ENCODE assay signal across 32 mouse cellular contexts in genomic region chr3:56877062-56877461, GRCm38 (mm10).
DNase-seq lines count a peak whose midpoint lies in the region; ATAC-seq and TF ChIP-seq lines count a peak whose summit lies in the region.
"Had no signal": no experiment of that assay in that cellular context is flagged by ENCODE, and none has a peak within 500 bp of the region (broad histone marks: within the 10 kb centered on the region; RNA-seq: fewer than 3 reads in every experiment).

No protein-coding gene starts in this region.

- peak; percentile 70 for ATAC-seq in kidney, embryonic 16.5 days (ENCODE audit: low FRiP score, low TSS enrichment)
- no peak for ATAC-seq in kidney, embryonic 14.5 days (ENCODE audit: low FRiP score, low TSS enrichment)
- ATAC-seq in stomach, postnatal 0 days (ENCODE audit: low FRiP score, low TSS enrichment), result peak; percentile 57; the same call in 1 of the 2 replicates
- no peak for ATAC-seq in forebrain, embryonic 13.5 days
- ATAC-seq in frontal cortex, adult (ENCODE audit: low TSS enrichment), result no peak
- ATAC-seq: forebrain, embryonic 16.5 days; hindbrain, postnatal 0 days; inflammation-experienced regulatory T-cells, adult 6 months had no signal

- no peak overlapping the region for H3K4me2 ChIP-seq in kidney, embryonic 16.5 days (replicated peaks; ENCODE audit: low read depth, low read length)
- H3K4me2 ChIP-seq in kidney, embryonic 14.5 days (replicated peaks; ENCODE audit: low read depth, low read length), result no peak overlapping the region
- no peak overlapping the region for H3K4me2 ChIP-seq in stomach, postnatal 0 days (replicated peaks; ENCODE audit: low read depth)
- no peak overlapping the region for H3K4me2 ChIP-seq in forebrain, embryonic 13.5 days
- H3K4me2 ChIP-seq: embryonic facial prominence, embryonic 13.5 days; forebrain, embryonic 12.5 days; heart, embryonic 13.5 days; hindbrain, embryonic 14.5 days had no signal

- H3K36me3 ChIP-seq in kidney, embryonic 16.5 days (ENCODE audit: insufficient read depth, low read length), result no peaks in the 10 kb centered on the region
- H3K36me3 ChIP-seq in kidney, embryonic 14.5 days (ENCODE audit: control insufficient read depth, insufficient read depth, low read length), result no peaks in the 10 kb centered on the region
- no peaks in the 10 kb centered on the region for H3K36me3 ChIP-seq in stomach, postnatal 0 days (ENCODE audit: control insufficient read depth, insufficient read depth, low read length)
- H3K36me3 ChIP-seq in forebrain, embryonic 13.5 days (ENCODE audit: poor library complexity, severe bottlenecking), result no peaks in the 10 kb centered on the region
- H3K36me3 ChIP-seq: embryonic facial prominence, embryonic 10.5 days; embryonic facial prominence, embryonic 13.5 days; forebrain, embryonic 12.5 days; G1E; heart, embryonic 10.5 days; heart, embryonic 13.5 days had no signal

- no peak for TF ChIP-seq EP300 in stomach, postnatal 0 days (optimal IDR thresholded peaks at IDR 0.05)

- H3K27me3 ChIP-seq in kidney, embryonic 16.5 days (ENCODE audit: insufficient read depth, low read length), result no peaks in the 10 kb centered on the region
- no peaks in the 10 kb centered on the region for H3K27me3 ChIP-seq in kidney, embryonic 14.5 days (ENCODE audit: control insufficient read depth, insufficient read depth, low read length)
- H3K27me3 ChIP-seq in stomach, postnatal 0 days (ENCODE audit: control insufficient read depth, insufficient read depth, low read length), result no peaks in the 10 kb centered on the region
- H3K27me3 ChIP-seq in forebrain, embryonic 13.5 days, result no peaks in the 10 kb centered on the region
- H3K27me3 ChIP-seq: CH12.LX; embryonic facial prominence, embryonic 13.5 days; forebrain, embryonic 12.5 days; heart, embryonic 13.5 days had no signal

- H3K9ac ChIP-seq in kidney, embryonic 16.5 days (replicated peaks; ENCODE audit: low read length), result no peak overlapping the region
- H3K9ac ChIP-seq in kidney, embryonic 14.5 days (ENCODE audit: low read depth, low read length), result no peak overlapping the region
- H3K9ac ChIP-seq in stomach, postnatal 0 days (ENCODE audit: low read length), result no peak overlapping the region
- H3K9ac ChIP-seq in forebrain, embryonic 13.5 days, result no peak overlapping the region
- H3K9ac ChIP-seq: embryonic facial prominence, embryonic 13.5 days; forebrain, embryonic 12.5 days; heart, embryonic 13.5 days; hindbrain, embryonic 14.5 days had no signal

- H3K9me3 ChIP-seq in kidney, embryonic 16.5 days (ENCODE audit: low read length), result no peaks in the 10 kb centered on the region
- H3K9me3 ChIP-seq in kidney, embryonic 14.5 days (ENCODE audit: control insufficient read depth, low read length), result no peaks in the 10 kb centered on the region
- H3K9me3 ChIP-seq in stomach, postnatal 0 days (ENCODE audit: control insufficient read depth, low read length), result no peaks in the 10 kb centered on the region
- no peaks in the 10 kb centered on the region for H3K9me3 ChIP-seq in forebrain, embryonic 13.5 days (replicated peaks)
- H3K9me3 ChIP-seq: embryonic facial prominence, embryonic 10.5 days; embryonic facial prominence, embryonic 13.5 days; forebrain, embryonic 12.5 days; heart, embryonic 10.5 days; heart, embryonic 13.5 days had no signal

- WGBS in kidney, embryonic 16.5 days, result 80% methylated on average over 4 of the region's 4 CpGs
- 88% methylated on average over 4 of the region's 4 CpGs for WGBS in kidney, embryonic 14.5 days
- WGBS in stomach, postnatal 0 days, result 68% methylated on average over 4 of the region's 4 CpGs
- WGBS in forebrain, embryonic 13.5 days, result 91% methylated on average over 4 of the region's 4 CpGs

- H3K27ac ChIP-seq in kidney, embryonic 16.5 days (ENCODE audit: low read length), result no peak overlapping the region
- H3K27ac ChIP-seq in kidney, embryonic 14.5 days (ENCODE audit: low read depth, low read length), result no peak overlapping the region
- H3K27ac ChIP-seq in stomach, postnatal 0 days (replicated peaks), result no peak overlapping the region
- H3K27ac ChIP-seq in forebrain, embryonic 13.5 days, result no peak overlapping the region
- H3K27ac ChIP-seq: embryonic facial prominence, embryonic 10.5 days; embryonic facial prominence, embryonic 13.5 days; forebrain, embryonic 12.5 days; gastrocnemius, adult 2 months; heart, adult 2 months; heart, embryonic 10.5 days; heart, embryonic 13.5 days; hindbrain, embryonic 14.5 days; hindbrain, postnatal 0 days had no signal

- TF ChIP-seq CTCF in stomach, postnatal 0 days (IDR thresholded peaks at IDR 0.05; ENCODE audit: low read depth), result no peak

- H3K4me3 ChIP-seq in kidney, embryonic 16.5 days (ENCODE audit: low read length), result no peak overlapping the region
- H3K4me3 ChIP-seq in kidney, embryonic 14.5 days (ENCODE audit: low read length), result no peak overlapping the region
- H3K4me3 ChIP-seq in stomach, postnatal 0 days (ENCODE audit: low read depth, low read length), result no peak overlapping the region
- no peak overlapping the region for H3K4me3 ChIP-seq in forebrain, embryonic 13.5 days
- H3K4me3 ChIP-seq: embryonic facial prominence, embryonic 10.5 days; embryonic facial prominence, embryonic 13.5 days; erythroblast, embryonic 14.5 days; forebrain, embryonic 12.5 days; gastrocnemius, adult 2 months; heart, adult 2 months; heart, embryonic 10.5 days; heart, embryonic 13.5 days had no signal

- peak; percentile 53 for DNase-seq in 3T3-L1 (ENCODE audit: low read depth, low spot score)
- DNase-seq in R1 (ENCODE audit: low read depth, low spot score), result peak; percentile 16
- DNase-seq in stomach, postnatal 0 days (ENCODE audit: low spot score), result no peak
- DNase-seq: adrenal gland, postnatal 10 days; adrenal gland, postnatal 36 days; B cell, adult 2 months; cerebellum, adult 18-20 months; cerebellum, adult 9-10 months; cerebellum, postnatal 36 days; embryo, embryonic 11 days; gastrocnemius, adult 2 months; gastrocnemius, postnatal 14 days; heart, adult 2 months; heart, postnatal 14 days; heart, postnatal 4 days; kidney, adult 18-20 months had no signal

- H3K4me1 ChIP-seq in kidney, embryonic 16.5 days (ENCODE audit: insufficient read depth, low read length), result no peaks in the 10 kb centered on the region
- H3K4me1 ChIP-seq in kidney, embryonic 14.5 days (ENCODE audit: control insufficient read depth, insufficient read depth, low read length), result no peaks in the 10 kb centered on the region
- no peaks in the 10 kb centered on the region for H3K4me1 ChIP-seq in stomach, postnatal 0 days (replicated peaks; ENCODE audit: control insufficient read depth, insufficient read depth)
- no peaks in the 10 kb centered on the region for H3K4me1 ChIP-seq in forebrain, embryonic 13.5 days
- H3K4me1 ChIP-seq: embryonic facial prominence, embryonic 10.5 days; embryonic facial prominence, embryonic 13.5 days; forebrain, embryonic 12.5 days; heart, embryonic 10.5 days; heart, embryonic 13.5 days had no signal

Comparison
In these comparisons a context has a peak if more than half of its experiments do, and no peak if none do; other contexts are left out.
1. ATAC-seq: peak in kidney, embryonic 16.5 days (single experiment) and stomach, postnatal 0 days (single experiment); none in kidney, embryonic 14.5 days (single experiment), forebrain, embryonic 13.5 days (single experiment) and frontal cortex, adult (single experiment).